Mouse (Mus musculus) stomach, postnatal 0 days (tissue): ENCODE results near the gene Nrxn3. TPM values are rescaled to one million over a fixed set of nuclear protein-coding genes. Genes with fewer than 3 reads are reported as not detected.

Source experiments
- ATAC-seq: fragments of 200-750 bp; cut with Nextera tagmentation; 2 replicates; pipeline ENCODE4 v1.8.0; 2017; ENCODE audit not compliant: low FRiP score, low TSS enrichment
- DNase-seq: peaks from one replicate; pipeline ENCODE4 v3.0.0-alpha.2; 2016; ENCODE audit warnings: low spot score
- H3K27ac ChIP-seq: fragments of 300-500 bp; sonication (generic); replicated peaks from 2 replicates; pipeline ENCODE4 v1.5.1; 2014; ENCODE audit warnings: mild to moderate bottlenecking, control low read depth
- H3K27me3 ChIP-seq: fragments of 300-500 bp; sonication (generic); 2 replicates; pipeline ENCODE4 v1.6.1; 2014; ENCODE audit warnings: low read length; ENCODE audit not compliant: control insufficient read depth, insufficient read depth
- H3K36me3 ChIP-seq: fragments of 300-500 bp; sonication (generic); 2 replicates; pipeline ENCODE4 v1.6.1; 2014; ENCODE audit warnings: low read length, mixed read lengths; ENCODE audit not compliant: control insufficient read depth, insufficient read depth
- H3K4me1 ChIP-seq: fragments of 300-500 bp; sonication (generic); replicated peaks from 2 replicates; pipeline ENCODE4 v1.6.1; 2014; ENCODE audit warnings: antibody characterized with exemption; ENCODE audit not compliant: control insufficient read depth, insufficient read depth
- H3K4me2 ChIP-seq: fragments of 300-500 bp; sonication (generic); replicated peaks from 2 replicates; pipeline ENCODE4 v1.6.1; 2014; ENCODE audit warnings: low read depth, mild to moderate bottlenecking, control low read depth, moderate library complexity
- H3K4me3 ChIP-seq: fragments of 300-500 bp; sonication (generic); 2 replicates; pipeline ENCODE4 v1.5.1; 2014; ENCODE audit warnings: low read depth, low read length, control low read depth
- H3K9ac ChIP-seq: fragments of 300-500 bp; sonication (generic); 2 replicates; pipeline ENCODE4 v1.6.1; 2014; ENCODE audit warnings: mild to moderate bottlenecking, low read length, control low read depth, mixed read lengths
- H3K9me3 ChIP-seq: fragments of 300-500 bp; sonication (generic); 2 replicates; pipeline ENCODE4 v1.6.1; 2016; ENCODE audit warnings: low read length; ENCODE audit not compliant: control insufficient read depth
- CTCF ChIP-seq: IDR thresholded peaks from 2 replicates; pipeline ENCODE4 v1.5.1; 2016; ENCODE audit warnings: antibody characterized with exemption, low read depth, mild to moderate bottlenecking, moderate library complexity
- EP300 ChIP-seq: optimal IDR thresholded peaks from 2 replicates; pipeline ENCODE3; 2016; ENCODE audit warnings: antibody characterized with exemption
- WGBS: fragments of 180-500 bp; shearing (Covaris S2); extraction: QIAGEN DNeasy Blood & Tissue Kit; methylation state at CpG from one replicate; pipeline ENCODE4 v1.1.7; 2014; 5-methylcytosine and 5-hydroxymethylcytosine counted together
- polyA plus RNA-seq: library from polyadenylated mRNA; unstranded; fragments of >200 nt; fragmentation: Nextera tagmentation; extraction: Ambion mirVana; gene quantifications from 2 replicates; pipeline ENCODE4 v1.2.1, GENCODE M21; 2015

Gene Nrxn3
- polyA plus RNA-seq, 1 experiment from 2014 or later: 1.0 TPM

- ATAC-seq (no peak), DNase-seq (no peak)
- WGBS: 30% methylated on average over 3 of the region's 3 CpGs
- Histone ChIP-seq H3K27me3 (no peaks in the 10 kb centered on the region), H3K9ac (no peak overlapping the region), H3K4me3 (no peak overlapping the region), H3K4me1 (no peaks in the 10 kb centered on the region), H3K27ac (no peak overlapping the region), H3K9me3 (no peaks in the 10 kb centered on the region), H3K4me2 (no peak overlapping the region), H3K36me3 (no peaks in the 10 kb centered on the region)
- TF ChIP-seq EP300 (no peak), CTCF (no peak)
Measured at GRCm38 (mm10) chr12:89953649-89954048, 1231.0 kb downstream of the Nrxn3 start.

- DNase-seq: no peak
- Histone ChIP-seq H3K4me1 (no peaks in the 10 kb centered on the region), H3K27me3 (no peaks in the 10 kb centered on the region), H3K4me3 (no peak overlapping the region), H3K4me2 (no peak overlapping the region), H3K9ac (no peak overlapping the region), H3K9me3 (no peaks in the 10 kb centered on the region), H3K27ac (no peak overlapping the region), H3K36me3 (no peaks in the 10 kb centered on the region)
- WGBS: 67% methylated on average over 5 of the region's 5 CpGs
- TF ChIP-seq EP300 (no peak), CTCF (no peak)
- ATAC-seq: no peak
Measured at GRCm38 (mm10) chr12:89954441-89955070, 1231.9 kb downstream of the Nrxn3 start.

- no peak overlapping the region for H3K4me3 ChIP-seq
- 81% methylated on average over 1 of the region's 1 CpGs for WGBS
- no peaks in the 10 kb centered on the region for H3K36me3 ChIP-seq
- H3K9ac ChIP-seq: no peak overlapping the region
- no peak for DNase-seq
- no peak for ATAC-seq
- H3K9me3 ChIP-seq: no peaks in the 10 kb centered on the region
- H3K4me1 ChIP-seq: no peaks in the 10 kb centered on the region
- no peak overlapping the region for H3K27ac ChIP-seq
- no peak overlapping the region for H3K4me2 ChIP-seq
- H3K27me3 ChIP-seq: no peaks in the 10 kb centered on the region
- TF ChIP-seq EP300 (no peak), CTCF (no peak)
Measured at GRCm38 (mm10) chr12:89963073-89963472, 1240.4 kb downstream of the Nrxn3 start.

GRCm38 (mm10) chr12:89976648-89977047 lies 1254.0 kb downstream of the Nrxn3 start:
- Histone ChIP-seq H3K4me2 (no peak overlapping the region), H3K4me1 (no peaks in the 10 kb centered on the region), H3K27ac (no peak overlapping the region), H3K9me3 (no peaks in the 10 kb centered on the region), H3K27me3 (no peaks in the 10 kb centered on the region), H3K4me3 (no peak overlapping the region), H3K36me3 (no peaks in the 10 kb centered on the region), H3K9ac (no peak overlapping the region)
- DNase-seq (no peak), ATAC-seq (no peak)
- TF ChIP-seq EP300 (no peak), CTCF (no peak)
- WGBS: 95% methylated on average over 4 of the region's 4 CpGs

GRCm38 (mm10) chr12:89977479-89977878 lies 1254.8 kb downstream of the Nrxn3 start:
- Histone ChIP-seq H3K27me3 (no peaks in the 10 kb centered on the region), H3K4me1 (no peaks in the 10 kb centered on the region), H3K4me3 (no peak overlapping the region), H3K4me2 (no peak overlapping the region), H3K36me3 (no peaks in the 10 kb centered on the region), H3K9ac (no peak overlapping the region), H3K9me3 (no peaks in the 10 kb centered on the region), H3K27ac (no peak overlapping the region)
- no peak for ATAC-seq
- WGBS: 72% methylated on average over 5 of the region's 5 CpGs
- TF ChIP-seq EP300: no peak
- no peak for TF ChIP-seq CTCF
- no peak for DNase-seq

GRCm38 (mm10) chr12:89979190-89979589 lies 1256.5 kb downstream of the Nrxn3 start:
- 17% methylated on average over 1 of the region's 1 CpGs for whole genome bisulfite sequencing
- ATAC-seq (no peak), DNase-seq (no peak)
- H3K9me3 ChIP-seq: no peaks in the 10 kb centered on the region
- no peaks in the 10 kb centered on the region for H3K36me3 ChIP-seq
- no peak overlapping the region for H3K9ac ChIP-seq
- no peak overlapping the region for H3K27ac ChIP-seq
- no peaks in the 10 kb centered on the region for H3K4me1 ChIP-seq
- no peak overlapping the region for H3K4me3 ChIP-seq
- no peak overlapping the region for H3K4me2 ChIP-seq
- no peaks in the 10 kb centered on the region for H3K27me3 ChIP-seq
- TF ChIP-seq EP300: no peak
- TF ChIP-seq CTCF: no peak
